14 mouse cellular contexts compared by ENCODE assay signal in genomic region chr7:141541681-141542080, GRCm38 (mm10).
"Had no signal": no experiment of that assay in that cellular context is flagged by ENCODE, and none has a peak within 500 bp of the region (broad histone marks: within the 10 kb centered on the region; RNA-seq: fewer than 3 reads in every experiment).

No protein-coding gene starts in this region.

- H3K4me2 ChIP-seq: midbrain, embryonic 15.5 days had no signal

- H3K27me3 ChIP-seq: liver, embryonic 13.5 days; midbrain, embryonic 15.5 days had no signal

- H3K4me3 ChIP-seq: layer of hippocampus, adult 2 months; left cerebral cortex, adult 2 months; liver, embryonic 13.5 days; midbrain, embryonic 15.5 days had no signal

- H3K27ac ChIP-seq: midbrain, embryonic 15.5 days had no signal

- DNase-seq: kidney, postnatal 25 days; layer of hippocampus, adult 9-11 months; liver, embryonic 13.5 days; lung, adult 2 months; lung, postnatal 14 days; lung, postnatal 4 days; right cerebral cortex, postnatal 14 days; right cerebral cortex, postnatal 4 days; thymus, adult 2 months; thymus, postnatal 14 days; thymus, postnatal 4 days had no signal

- H3K9ac ChIP-seq: midbrain, embryonic 15.5 days had no signal

- H3K9me3 ChIP-seq: liver, embryonic 13.5 days; midbrain, embryonic 15.5 days had no signal

- H3K36me3 ChIP-seq: liver, embryonic 13.5 days; midbrain, embryonic 15.5 days had no signal

- ATAC-seq: midbrain, embryonic 15.5 days had no signal
